Mouse (Mus musculus) cerebellum, adult 9-11 months (tissue): ENCODE data around the gene Gng7.

Experiments used
- DNase-seq: peaks from one replicate; pipeline ENCODE4 v3.0.0; 2022

The Gng7 gene

DNA sequence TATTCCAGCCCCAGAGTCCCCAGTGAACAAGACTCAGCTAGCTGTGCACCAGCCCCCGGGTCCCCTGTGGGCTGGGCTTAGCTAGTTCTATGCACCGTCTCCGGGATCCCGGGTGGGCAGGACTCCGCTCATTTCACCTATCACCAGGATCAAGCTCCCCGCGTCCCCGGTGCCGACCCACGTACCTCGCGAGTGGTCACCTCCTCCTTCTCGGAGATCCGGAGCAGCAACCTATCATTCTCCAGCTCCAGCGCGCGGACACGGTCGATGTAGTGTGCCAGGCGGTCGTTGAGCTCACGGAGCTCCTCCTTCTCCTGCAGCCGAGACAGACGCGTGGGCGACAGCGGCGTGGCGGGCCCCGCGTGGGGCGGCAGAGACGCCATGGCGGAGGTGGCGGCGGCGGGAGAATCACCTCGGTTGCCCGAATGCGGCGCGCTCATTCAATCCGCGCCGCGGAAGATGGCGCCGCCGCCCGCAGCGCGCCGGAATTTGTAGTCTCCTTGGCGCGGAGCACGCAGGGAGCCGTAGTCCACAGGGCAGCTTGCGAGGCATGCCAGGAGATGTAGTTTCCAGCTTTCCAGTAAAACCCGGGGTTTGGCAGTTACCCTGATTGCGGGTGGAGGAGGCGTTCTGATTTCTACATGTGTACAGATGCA lies 96.8 kb downstream of the Gng7 start, which contains the start of gene Lmnb2:
Lmnb2 (minus strand) TSS at position 467 of the 656 bp plus-strand sequence.
- DNase-seq, result peak; percentile 90

DNA sequence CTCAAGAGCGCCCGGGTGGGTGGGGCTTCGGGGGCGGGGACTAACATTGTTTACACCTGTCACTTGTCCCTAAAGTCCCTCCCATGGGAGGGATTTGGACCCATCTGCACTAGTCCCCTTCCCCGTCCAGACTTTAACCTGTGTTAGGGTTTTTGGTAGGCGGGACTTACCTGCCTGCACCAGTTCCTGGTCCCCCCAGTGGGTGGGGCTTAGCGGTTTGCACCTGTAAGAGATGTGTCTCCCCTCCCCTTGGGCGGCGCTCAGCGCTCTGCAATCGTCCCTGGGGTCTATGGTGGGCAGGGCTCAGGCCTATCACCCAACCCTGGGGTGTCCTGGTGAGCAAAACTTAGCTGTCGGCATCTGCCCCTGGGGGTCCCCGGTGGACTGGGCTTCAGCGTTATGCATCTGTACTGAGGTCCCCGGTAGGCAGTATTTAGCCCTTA lies 97.4 kb downstream of the Gng7 start:
- DNase-seq, result peak; percentile 78

- DNase-seq, result peak; percentile 74
Observed at GRCm38 (mm10) chr10:80915736-80916135, 99.0 kb downstream of the Gng7 start.

DNA sequence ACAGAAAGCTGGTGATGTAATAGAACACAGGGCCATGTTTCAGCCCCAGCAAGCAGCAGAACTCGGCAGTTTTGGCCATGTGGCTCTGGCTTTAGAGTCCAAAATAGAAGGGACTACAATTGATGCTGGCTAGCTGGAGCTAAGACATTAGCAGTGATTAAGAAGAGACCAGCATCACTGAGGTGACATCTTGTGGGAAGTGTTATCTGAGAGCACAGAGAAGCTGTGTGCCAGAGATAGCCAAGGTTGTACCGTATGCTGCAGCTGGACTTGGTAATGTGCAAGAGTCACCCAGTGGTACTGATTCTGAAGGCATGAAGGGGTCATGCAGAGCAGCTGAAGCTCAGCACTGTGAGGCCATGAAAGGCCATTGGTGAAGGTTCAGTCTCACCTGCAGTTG lies 99.5 kb downstream of the Gng7 start:
- DNase-seq, result no peak

DNA sequence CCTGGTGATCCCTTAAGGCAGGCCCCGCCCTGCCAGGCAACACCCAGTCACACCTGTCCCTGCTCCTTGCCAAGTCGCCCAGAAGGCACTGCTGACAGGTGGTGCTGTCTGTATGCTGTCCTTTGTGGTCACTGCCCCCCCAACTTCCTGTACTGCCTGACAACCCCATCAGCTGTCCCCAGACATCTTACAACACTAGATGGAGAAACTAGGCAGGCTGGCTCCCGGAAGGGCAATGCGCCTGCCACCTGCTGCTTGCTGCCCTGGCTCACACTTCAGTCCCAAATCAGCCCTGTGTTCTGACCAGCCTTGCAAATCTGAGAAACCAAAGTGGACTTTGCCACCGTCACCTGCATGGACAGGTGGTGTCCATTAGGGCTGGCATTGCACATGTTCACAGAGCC lies 100.5 kb downstream of the Gng7 start:
- peak; percentile 94 for DNase-seq

DNA sequence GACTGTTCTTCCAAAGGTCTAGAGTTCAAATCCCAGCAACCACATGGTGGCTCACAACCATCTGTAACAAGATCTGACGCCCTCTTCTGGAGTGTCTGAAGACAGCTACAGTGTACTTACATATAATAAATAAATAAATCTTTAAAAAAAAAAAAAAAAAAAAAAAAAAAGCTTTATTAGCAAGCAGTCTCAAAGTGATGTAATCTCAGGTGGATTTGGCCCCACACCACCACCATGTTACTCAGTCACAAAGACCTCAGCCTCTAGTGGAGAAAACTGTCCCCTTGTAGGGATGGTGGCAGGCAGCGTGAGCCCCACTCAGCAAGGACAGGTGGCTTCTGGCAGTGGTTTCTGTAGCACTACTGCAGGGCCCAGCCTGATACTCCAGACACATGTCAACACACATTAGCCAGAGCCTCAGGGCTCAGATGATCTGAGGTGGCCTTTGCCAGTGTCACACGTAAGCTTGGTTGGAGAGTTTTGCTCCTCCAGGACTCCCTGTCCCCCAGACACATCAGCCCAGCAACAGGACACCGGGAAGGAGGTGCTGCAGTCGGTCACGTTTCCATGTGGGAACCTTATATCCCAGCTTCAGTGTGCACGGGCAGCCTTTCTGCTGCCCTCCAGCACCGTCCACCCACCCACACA lies 101.3 kb downstream of the Gng7 start:
- no peak for DNase-seq

- DNase-seq, result no peak
Observed at GRCm38 (mm10) chr10:80911891-80912290, 102.9 kb downstream of the Gng7 start.

DNA sequence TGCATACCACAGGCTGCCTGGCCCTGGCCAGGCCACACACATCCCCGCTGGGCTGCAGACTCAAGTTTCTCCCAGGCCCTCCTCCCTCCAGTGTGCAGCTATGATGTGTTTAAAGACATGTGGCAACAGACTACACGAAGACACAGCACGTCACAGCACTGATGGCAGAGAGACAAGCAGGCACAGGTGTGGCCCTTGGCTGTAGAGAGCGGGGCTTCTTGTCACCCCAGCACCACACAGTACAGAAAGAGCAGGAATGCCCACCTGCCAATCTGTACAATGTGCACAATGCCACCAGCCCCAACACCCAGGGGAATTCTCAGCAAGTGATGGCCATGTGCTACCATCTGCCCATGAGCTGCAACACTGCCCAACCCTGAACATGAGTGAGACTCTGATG lies 103.4 kb downstream of the Gng7 start:
- no peak for DNase-seq

- DNase-seq, result no peak
Observed at GRCm38 (mm10) chr10:80909375-80910162, 105.2 kb downstream of the Gng7 start.

- DNase-seq, result peak; percentile 50
Observed at GRCm38 (mm10) chr10:80904709-80905108, 110.0 kb downstream of the Gng7 start.

DNA sequence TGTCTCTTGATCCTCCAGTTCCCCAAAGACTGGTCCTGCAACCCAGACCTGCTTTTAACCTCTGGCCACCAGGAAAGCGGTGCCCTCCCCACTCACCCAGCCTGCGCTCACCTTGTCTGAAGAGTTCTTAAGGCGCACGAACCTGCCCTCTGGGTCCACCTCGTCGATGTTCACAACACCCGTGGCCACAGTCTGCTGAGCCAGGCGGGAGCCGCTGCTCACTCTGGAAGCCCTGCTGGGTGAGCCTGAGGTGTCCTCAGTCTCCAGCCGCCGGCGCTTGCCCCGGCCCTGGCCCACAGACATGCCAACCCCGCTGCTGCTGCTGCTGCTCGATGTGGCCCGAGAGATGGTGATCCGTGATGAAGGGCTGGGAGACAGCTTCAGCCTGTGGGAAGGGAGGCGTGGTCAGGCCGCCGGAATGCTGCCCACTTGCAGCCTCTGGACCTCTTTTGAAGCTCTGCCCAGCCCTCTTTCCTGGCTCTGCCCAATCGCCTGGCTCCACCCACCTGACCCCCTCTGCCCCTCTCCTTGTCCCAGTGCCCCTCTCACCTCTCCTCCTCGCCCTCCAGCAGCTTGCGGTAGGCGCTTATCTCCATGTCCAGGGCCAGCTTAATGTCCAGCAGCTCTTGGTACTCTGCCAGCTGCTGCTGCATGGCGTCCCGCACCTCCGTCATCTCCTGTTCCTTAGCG lies 110.6 kb downstream of the Gng7 start:
- peak; percentile 63 for DNase-seq

GRCm38 (mm10) chr10:80903282-80903681 lies 111.5 kb downstream of the Gng7 start:
- DNase-seq, result peak; percentile 68

DNA sequence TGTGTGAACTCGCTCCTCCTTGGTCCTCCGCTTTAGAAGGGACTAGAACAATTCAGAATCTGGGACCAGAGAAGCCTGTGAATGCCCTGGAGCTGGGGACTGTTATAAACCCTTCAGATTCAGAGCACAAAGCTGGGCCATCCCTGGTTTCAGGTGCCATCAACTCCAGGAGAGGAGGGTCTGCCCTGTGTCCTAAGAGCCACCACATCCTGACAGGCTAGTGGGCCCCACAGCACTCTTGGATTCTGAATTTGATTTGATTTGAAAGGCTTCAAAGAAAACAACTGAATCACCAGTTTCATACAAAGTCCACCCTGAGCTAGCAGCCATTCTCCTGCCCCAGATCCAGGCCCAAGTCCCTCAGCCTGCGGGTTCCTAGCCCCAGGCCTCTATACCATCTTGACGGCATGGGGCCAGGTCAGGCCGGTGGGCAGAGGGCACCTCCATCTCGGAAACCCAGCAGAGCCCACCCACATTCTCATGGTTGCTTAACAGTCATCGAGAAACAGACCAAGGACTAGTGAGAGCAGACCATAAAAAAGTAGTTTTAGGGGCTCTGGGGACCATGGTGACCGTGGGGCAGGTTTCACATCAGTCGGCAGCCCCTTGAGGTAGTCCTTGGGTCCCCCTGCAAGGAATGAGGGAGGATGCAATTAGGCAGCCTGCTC lies 112.3 kb downstream of the Gng7 start:
- no peak for DNase-seq

DNA sequence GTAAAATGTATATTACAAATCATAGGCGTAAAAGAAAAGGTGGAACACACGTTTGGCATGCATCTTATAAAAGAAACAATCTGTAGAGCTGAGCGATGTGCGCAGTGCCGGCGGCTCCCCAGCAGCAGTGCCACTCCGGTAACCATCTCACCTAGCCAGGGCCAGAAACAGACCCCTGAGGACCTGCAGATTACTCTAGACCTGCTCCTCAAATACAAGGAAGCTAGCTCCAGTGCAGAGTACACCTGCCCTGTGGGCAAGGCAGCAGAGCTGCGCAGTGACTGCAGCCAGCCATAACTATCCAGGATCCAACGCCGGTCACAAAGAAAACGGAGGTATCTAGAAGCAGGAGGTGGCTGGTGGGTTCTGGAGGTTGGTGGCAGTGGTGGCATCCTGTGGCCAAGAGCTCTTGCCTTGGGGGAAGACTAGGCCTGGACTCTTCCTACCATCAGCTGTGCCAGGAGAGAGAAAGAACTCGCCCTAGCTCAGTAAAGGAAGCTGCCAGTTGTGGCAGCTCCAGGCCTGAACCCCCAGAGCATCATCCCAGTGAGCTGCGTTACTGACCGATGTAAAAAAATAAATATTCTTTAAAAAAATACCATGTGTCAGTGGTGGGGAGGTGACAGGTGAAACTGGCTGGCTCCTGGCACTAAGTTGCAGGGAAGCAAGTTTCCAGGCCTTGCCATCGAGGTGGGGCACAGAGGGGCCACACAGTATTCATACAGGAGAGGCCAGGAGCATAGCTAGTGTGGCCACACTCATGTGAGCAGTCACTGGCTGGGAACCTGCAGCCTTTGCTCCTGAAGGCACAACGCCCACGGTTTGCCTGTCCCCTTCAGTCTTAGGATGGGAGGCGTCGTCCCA lies 113.1 kb downstream of the Gng7 start:
- DNase-seq, result peak; percentile 75

GRCm38 (mm10) chr10:80900318-80901247 lies 114.2 kb downstream of the Gng7 start, which contains the start of gene Timm13:
Gene Timm13, minus strand, starts transcription at chr10:80900969.
- peak; percentile 99 for DNase-seq

DNA sequence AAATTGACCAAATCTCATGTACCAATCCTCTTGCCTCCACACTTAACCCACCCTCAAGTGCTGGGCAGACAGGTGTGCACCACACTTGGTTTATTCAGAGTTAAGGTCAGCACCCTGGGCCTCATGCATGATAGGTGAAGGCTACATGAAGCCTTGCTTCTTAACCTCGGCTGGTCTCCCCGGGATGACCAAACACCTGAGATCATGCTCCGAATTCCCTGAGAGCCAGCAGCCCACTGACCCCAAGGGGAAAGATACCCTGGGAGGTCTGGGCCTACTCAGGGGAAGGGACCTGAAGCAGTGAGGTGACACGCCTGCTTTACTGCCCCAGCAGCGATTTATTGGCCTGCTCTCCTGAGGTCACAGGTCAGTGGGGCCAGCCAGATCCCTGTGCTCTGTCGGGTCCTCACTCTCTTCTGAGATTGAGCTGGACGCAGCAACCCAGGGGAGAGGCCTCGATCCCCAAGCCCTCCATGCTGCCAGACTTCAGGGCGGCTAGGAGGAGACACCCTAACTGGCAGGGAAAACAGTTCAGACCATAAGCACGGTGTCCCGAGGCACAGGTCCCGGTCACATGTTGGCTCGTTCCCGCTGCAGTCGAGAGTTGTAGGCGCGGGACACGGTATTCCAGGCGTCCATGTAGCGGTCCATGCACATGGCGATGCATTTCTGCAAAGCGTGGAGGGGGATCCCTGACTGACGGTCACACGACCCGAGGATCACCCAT lies 115.0 kb downstream of the Gng7 start:
- DNase-seq, result no peak

DNA sequence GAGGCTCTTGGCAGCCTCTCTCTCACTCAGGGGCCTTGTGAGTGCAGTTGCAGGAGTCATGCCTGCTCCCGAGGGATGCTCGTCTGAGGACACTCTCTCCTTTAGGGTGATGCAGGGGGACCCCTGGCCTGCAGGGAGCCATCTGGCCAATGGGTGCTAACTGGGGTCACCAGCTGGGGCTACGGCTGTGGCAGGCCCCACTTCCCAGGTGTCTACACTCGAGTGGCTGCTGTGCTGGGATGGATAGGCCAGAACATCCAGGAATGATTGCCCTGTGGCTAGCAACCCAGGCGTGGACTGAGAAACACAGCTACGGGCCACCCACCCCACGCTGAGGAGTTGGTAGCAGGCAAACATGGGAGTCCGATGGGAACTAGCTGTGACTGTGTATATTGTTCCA lies 115.7 kb downstream of the Gng7 start:
- peak; percentile 71 for DNase-seq
